7 mouse cellular contexts compared by ENCODE assay signal in the genomic region with DNA sequence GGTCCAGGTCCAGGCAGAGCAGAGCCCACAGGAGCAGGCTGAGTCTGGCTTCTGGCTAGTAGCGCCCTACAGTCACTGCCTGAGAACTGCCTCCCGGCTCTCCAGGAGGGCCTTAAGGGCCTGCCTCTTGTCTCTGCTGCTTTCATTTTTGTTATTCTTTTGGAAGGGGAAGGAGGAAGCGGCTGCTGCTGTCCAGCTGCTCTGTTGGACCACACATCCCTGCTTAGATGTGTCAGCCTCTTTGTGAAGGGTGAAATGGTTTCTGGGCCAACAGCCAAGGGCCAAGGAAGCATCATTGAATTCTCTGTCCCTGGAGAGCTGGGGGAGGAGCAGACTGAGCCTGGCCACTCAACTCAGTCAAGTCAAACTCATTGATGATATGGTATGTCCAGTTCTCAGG. TPM values are rescaled to one million over a fixed set of nuclear protein-coding genes. Genes with fewer than 3 reads are reported as not detected.
DNase-seq lines count a peak whose midpoint lies in the region; ATAC-seq lines count a peak whose summit lies in the region.

No protein-coding gene starts in this region.

- H3K9me3 ChIP-seq in liver, embryonic 13.5 days (replicated peaks): no peaks in the 10 kb centered on the region
- H3K9me3 ChIP-seq in liver, embryonic 12.5 days (replicated peaks): no peaks in the 10 kb centered on the region

- no peak overlapping the region for H3K4me3 ChIP-seq in liver, embryonic 13.5 days (replicated peaks)
- no peak overlapping the region for H3K4me3 ChIP-seq in liver, embryonic 12.5 days

- H3K27me3 ChIP-seq in liver, embryonic 13.5 days: peaks cover 28% of the 10 kb centered on the region
- H3K27me3 ChIP-seq in liver, embryonic 12.5 days (replicated peaks): peaks cover 55% of the 10 kb centered on the region

- peaks cover 10% of the 10 kb centered on the region; the same call in 1 of the 2 replicates for H3K4me1 ChIP-seq in liver, embryonic 13.5 days (replicated peaks)
- H3K4me1 ChIP-seq in liver, embryonic 12.5 days: peaks cover 25% of the 10 kb centered on the region

- 47% methylated on average over 3 of the region's 3 CpGs for WGBS in liver, embryonic 13.5 days (ENCODE audit: insufficient replicate concordance)
- 36% methylated on average over 3 of the region's 3 CpGs for WGBS in liver, embryonic 12.5 days (ENCODE audit: insufficient replicate concordance)

- intact Hi-C loops in gastrocnemius, postnatal 14 days (cut with DNase I; ENCODE audit: low total_unique reads): no loop called here

- no peak overlapping the region for H3K4me2 ChIP-seq in liver, embryonic 13.5 days
- H3K4me2 ChIP-seq in liver, embryonic 12.5 days: no peak overlapping the region

- DNase-seq in liver, embryonic 13.5 days: no peak
- peak; percentile 81 for DNase-seq in adrenal gland, postnatal 10 days
- peak; percentile 86 for DNase-seq in gastrocnemius, postnatal 14 days
- peak; percentile 62 to 64 for DNase-seq in kidney, adult 8-10 months
- DNase-seq in skeletal muscle tissue, adult 2 months (ENCODE audit: low read depth, low spot score): peak; percentile 82
- DNase-seq in thymus, postnatal 14 days: no peak

- H3K9ac ChIP-seq in liver, embryonic 13.5 days: no peak overlapping the region
- no peak overlapping the region for H3K9ac ChIP-seq in liver, embryonic 12.5 days

- no peak for ATAC-seq in liver, embryonic 13.5 days (ENCODE audit: low read depth)
- ATAC-seq in liver, embryonic 12.5 days: no peak

- no peaks in the 10 kb centered on the region for H3K36me3 ChIP-seq in liver, embryonic 13.5 days
- no peaks in the 10 kb centered on the region for H3K36me3 ChIP-seq in liver, embryonic 12.5 days

- H3K27ac ChIP-seq in liver, embryonic 13.5 days: 0 out of 2 replicates have a peak overlapping the region, but pooled peaks have one; percentile 29
- no peak overlapping the region for H3K27ac ChIP-seq in liver, embryonic 12.5 days

RNA-seq across cellular contexts. Expression of a gene that starts 7.3 kb away (rescaled TPM):
- 1.1 and 1.4 TPM in 2 replicates for polyA plus RNA-seq in liver, embryonic 13.5 days (2015; fragmentation: Nextera tagmentation; extraction: Ambion mirVana)
- 1.9 and 2.3 TPM in 2 replicates for polyA plus RNA-seq in liver, embryonic 12.5 days (2016; fragmentation: Nextera tagmentation; extraction: Ambion mirVana)
- 10 to 100 TPM; 11.7 to 16.7 TPM for total RNA-seq in adrenal gland, postnatal 10 days (2021)
- total RNA-seq in gastrocnemius, postnatal 14 days (2021): 10 to 100 TPM; 14.7 to 22.6 TPM

RNA-seq across cellular contexts. Expression of a gene that starts 41.3 kb away (rescaled TPM):
- polyA plus RNA-seq in liver, embryonic 13.5 days (2015; fragmentation: Nextera tagmentation; extraction: Ambion mirVana): 24.7 and 28.0 TPM in 2 replicates
- polyA plus RNA-seq in liver, embryonic 12.5 days (2016; fragmentation: Nextera tagmentation; extraction: Ambion mirVana): 46.9 and 48.8 TPM in 2 replicates
- 10 to 100 TPM; 64.4 to 72.1 TPM for total RNA-seq in adrenal gland, postnatal 10 days (2021)
- 10 to 100 TPM; 38.6 to 42.4 TPM for total RNA-seq in gastrocnemius, postnatal 14 days (2021)

Comparison
In these comparisons a context has a peak if more than half of its experiments do, and no peak if none do; other contexts are left out.
1. DNase-seq: peak in adrenal gland, postnatal 10 days (single experiment), gastrocnemius, postnatal 14 days (single experiment), kidney, adult 8-10 months (2 of 2) and skeletal muscle tissue, adult 2 months (single experiment); none in liver, embryonic 13.5 days (single experiment) and thymus, postnatal 14 days (single experiment).